Mouse (Mus musculus): ENCODE results near the gene Gins2.

Gins2 gene

GRCm38 (mm10) chr8:120599504-120599903, 10.4 kb upstream of the Gins2 start:
- peak; percentile 82 for DNase-seq (ENCODE audit: low spot score)

GRCm38 (mm10) chr8:120598579-120598978, 9.5 kb upstream of the Gins2 start:
- no peak for DNase-seq (ENCODE audit: low spot score)

GRCm38 (mm10) chr8:120595963-120596362, 6.9 kb upstream of the Gins2 start:
- DNase-seq (ENCODE audit: low spot score): peak; percentile 58

GRCm38 (mm10) chr8:120594571-120594970, 5.5 kb upstream of the Gins2 start:
- DNase-seq (ENCODE audit: low spot score): no peak

- DNase-seq (ENCODE audit: low spot score): no peak
These were observed 2.6 kb upstream of the Gins2 start for GRCm38 (mm10) chr8:120591587-120592292.

GRCm38 (mm10) chr8:120589921-120590320, 817 bp upstream of the Gins2 start:
- DNase-seq (ENCODE audit: low spot score): no peak

- DNase-seq (ENCODE audit: low spot score): no peak
These were observed 3.6 kb downstream of the Gins2 start for GRCm38 (mm10) chr8:120585521-120585920.

- DNase-seq (ENCODE audit: low spot score): no peak
These were observed 7.3 kb downstream of the Gins2 start for GRCm38 (mm10) chr8:120581811-120582210.

GRCm38 (mm10) chr8:120581329-120581728, 7.8 kb downstream of the Gins2 start:
- no peak for DNase-seq (ENCODE audit: low spot score)

- no peak for DNase-seq (ENCODE audit: low spot score)
These were observed 8.6 kb downstream of the Gins2 start for GRCm38 (mm10) chr8:120580336-120581000.

- DNase-seq (ENCODE audit: low spot score): no peak
These were observed 11.3 kb downstream of the Gins2 start for GRCm38 (mm10) chr8:120577821-120578220.

GRCm38 (mm10) chr8:120575801-120576200, 13.3 kb downstream of the Gins2 start:
- DNase-seq (ENCODE audit: low spot score): no peak

- no peak for DNase-seq (ENCODE audit: low spot score)
These were observed 14.2 kb downstream of the Gins2 start for GRCm38 (mm10) chr8:120574941-120575340.

- DNase-seq (ENCODE audit: low spot score): no peak
These were observed 15.2 kb downstream of the Gins2 start for GRCm38 (mm10) chr8:120573866-120574265.

- DNase-seq (ENCODE audit: low spot score): no peak
These were observed 16.6 kb downstream of the Gins2 start for GRCm38 (mm10) chr8:120572534-120572933.

- DNase-seq (ENCODE audit: low spot score): no peak
These were observed 17.5 kb downstream of the Gins2 start for GRCm38 (mm10) chr8:120571561-120571960.

- peak; percentile 70 for DNase-seq (ENCODE audit: low spot score)
These were observed 19.0 kb downstream of the Gins2 start for GRCm38 (mm10) chr8:120569939-120570715.

GRCm38 (mm10) chr8:120569123-120569522, 20.0 kb downstream of the Gins2 start:
- DNase-seq (ENCODE audit: low spot score): no peak

GRCm38 (mm10) chr8:120568164-120568798, 20.8 kb downstream of the Gins2 start:
- DNase-seq (ENCODE audit: low spot score): no peak

- no peak for DNase-seq (ENCODE audit: low spot score)
These were observed 21.4 kb downstream of the Gins2 start for GRCm38 (mm10) chr8:120567731-120568130.

- no peak for DNase-seq (ENCODE audit: low spot score)
These were observed 22.4 kb downstream of the Gins2 start for GRCm38 (mm10) chr8:120566681-120567080.

GRCm38 (mm10) chr8:120565151-120565711, 23.9 kb downstream of the Gins2 start:
- DNase-seq (ENCODE audit: low spot score): no peak
